Comparison of ENCODE assay signal across 8 mouse cellular contexts in the genomic region with DNA sequence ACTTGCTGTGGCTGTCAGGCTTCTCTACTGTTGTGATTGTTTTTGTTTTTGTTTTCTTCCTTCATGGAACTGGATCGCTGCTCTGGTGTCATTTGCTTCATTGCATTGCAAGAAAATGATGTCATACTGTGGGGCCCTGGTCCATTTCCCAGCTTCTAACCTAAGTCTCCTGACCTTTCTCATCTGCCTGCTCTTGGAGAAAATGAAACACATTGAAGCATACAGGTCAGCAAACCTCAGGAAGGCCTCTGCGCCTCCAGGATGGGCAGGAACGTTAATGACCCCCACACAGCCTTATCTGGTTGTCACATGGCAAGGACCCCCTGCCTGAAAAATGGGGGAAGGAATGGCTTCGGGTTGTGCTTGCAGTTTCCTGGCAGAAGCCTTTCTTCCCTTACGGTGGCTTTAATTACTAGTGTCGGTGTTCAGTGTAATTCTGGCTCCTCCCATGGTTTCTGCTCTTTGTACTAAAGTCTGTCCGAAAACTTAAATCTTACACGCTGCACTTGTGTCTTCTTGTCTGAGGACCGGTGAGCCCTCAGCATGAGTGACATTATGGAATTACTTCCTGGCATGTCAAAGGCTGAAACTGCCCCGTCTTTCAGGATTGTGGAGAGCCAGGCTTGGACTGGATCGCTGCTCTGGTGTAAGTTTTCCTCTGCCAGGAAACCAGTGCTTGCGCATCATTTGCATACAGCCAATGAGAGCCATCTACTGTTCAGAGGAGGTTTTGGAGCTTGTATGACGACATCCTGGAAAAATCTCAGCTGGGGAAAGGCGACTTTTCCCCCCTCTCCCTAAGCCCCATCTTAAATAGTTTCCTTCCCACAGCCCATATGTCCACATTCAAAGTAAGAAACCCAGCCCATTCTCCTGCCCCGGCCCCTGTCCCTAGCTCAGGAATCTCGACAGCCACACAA. TPM values are rescaled to one million over a fixed set of nuclear protein-coding genes. Genes with fewer than 3 reads are reported as not detected.
A peak's percentile ranks its signal among the peaks of the same experiment; 100 is the strongest.
DNase-seq lines count a peak whose midpoint lies in the region; ATAC-seq and TF ChIP-seq lines count a peak whose summit lies in the region.

No protein-coding gene starts in this region.

- ATAC-seq in forebrain, embryonic 12.5 days (ENCODE audit: low FRiP score), result peak; percentile 89
- ATAC-seq in heart, embryonic 15.5 days (replicated peaks; ENCODE audit: insufficient number of reproducible peaks, insufficient read depth, low FRiP score, low read depth), result peak; percentile 84

- no peaks in the 10 kb centered on the region for H3K27me3 ChIP-seq in spleen, adult 2 months (ENCODE audit: control insufficient read depth, insufficient read depth, low read length)
- H3K27me3 ChIP-seq in forebrain, embryonic 12.5 days, result 0 out of 2 replicates have a peak, but pooled peaks cover 4% of the 10 kb centered on the region
- H3K27me3 ChIP-seq in heart, embryonic 15.5 days, result no peaks in the 10 kb centered on the region
- no peaks in the 10 kb centered on the region for H3K27me3 ChIP-seq in liver, adult 2 months (ENCODE audit: control insufficient read depth, insufficient read depth, low read length)
- H3K27me3 ChIP-seq in myocyte (ENCODE audit: control insufficient read depth, insufficient read depth, insufficient read length), result no peaks in the 10 kb centered on the region

- H3K27ac ChIP-seq in spleen, adult 2 months (ENCODE audit: insufficient read depth, low read length), result no peak overlapping the region
- peak overlapping the region; percentile 70 for H3K27ac ChIP-seq in forebrain, embryonic 12.5 days
- H3K27ac ChIP-seq in heart, embryonic 15.5 days, result peak overlapping the region; percentile 89
- H3K27ac ChIP-seq in liver, adult 2 months (replicated peaks; ENCODE audit: insufficient read depth, low read depth, low read length), result peak overlapping the region; percentile 47

- H3K9ac ChIP-seq in forebrain, embryonic 12.5 days, result peak overlapping the region; percentile 49
- peak overlapping the region; percentile 25; the same call in 1 of the 2 replicates for H3K9ac ChIP-seq in heart, embryonic 15.5 days
- H3K9ac ChIP-seq in liver, adult 2 months (ENCODE audit: low read depth, low read length), result peak overlapping the region; percentile 40

- H3K4me2 ChIP-seq in forebrain, embryonic 12.5 days, result peak overlapping the region; percentile 53
- peak overlapping the region; percentile 57 for H3K4me2 ChIP-seq in heart, embryonic 15.5 days
- H3K4me2 ChIP-seq in myocyte (ENCODE audit: low read depth), result peak overlapping the region; percentile 95

- no peaks in the 10 kb centered on the region for H3K36me3 ChIP-seq in spleen, adult 2 months (ENCODE audit: control insufficient read depth, insufficient read depth, low read length)
- H3K36me3 ChIP-seq in forebrain, embryonic 12.5 days (replicated peaks), result no peaks in the 10 kb centered on the region
- no peaks in the 10 kb centered on the region for H3K36me3 ChIP-seq in heart, embryonic 15.5 days
- H3K36me3 ChIP-seq in liver, adult 2 months (ENCODE audit: control insufficient read depth, insufficient read depth, low read length), result no peaks in the 10 kb centered on the region
- H3K36me3 ChIP-seq in myocyte (ENCODE audit: control insufficient read depth, insufficient read depth), result no peaks in the 10 kb centered on the region

- no peaks in the 10 kb centered on the region for H3K9me3 ChIP-seq in forebrain, embryonic 12.5 days
- H3K9me3 ChIP-seq in heart, embryonic 15.5 days (replicated peaks), result no peaks in the 10 kb centered on the region

- 9% methylated on average over 16 of the region's 16 CpGs for WGBS in spleen, adult 2 months
- 4% methylated on average over 16 of the region's 16 CpGs for WGBS in forebrain, embryonic 12.5 days
- WGBS in heart, embryonic 15.5 days, result 6% methylated on average over 16 of the region's 16 CpGs
- WGBS in liver, adult 2 months, result 8% methylated on average over 16 of the region's 16 CpGs

- H3K4me3 ChIP-seq in spleen, adult 2 months (ENCODE audit: extremely low read depth, insufficient read depth, insufficient read length), result peak overlapping the region; percentile 39; the same call in 1 of the 2 replicates
- peak overlapping the region; percentile 32 for H3K4me3 ChIP-seq in forebrain, embryonic 12.5 days (replicated peaks)
- peak overlapping the region; percentile 38 for H3K4me3 ChIP-seq in heart, embryonic 15.5 days
- peak overlapping the region; percentile 20 for H3K4me3 ChIP-seq in liver, adult 2 months (ENCODE audit: insufficient read depth, low read depth, low read length)
- H3K4me3 ChIP-seq in myocyte, result no peak overlapping the region

- H3K79me2 ChIP-seq in liver, adult 2 months (ENCODE audit: control insufficient read depth, insufficient read depth, low read length), result no peaks in the 10 kb centered on the region
- no peaks in the 10 kb centered on the region for H3K79me2 ChIP-seq in myocyte (ENCODE audit: control insufficient read depth, insufficient read depth)

- no peak for TF ChIP-seq POLR2A in spleen, adult 2 months (IDR thresholded peaks at IDR 0.05; ENCODE audit: low read depth, low read length)
- TF ChIP-seq POLR2A in liver, adult 2 months (IDR thresholded peaks at IDR 0.05; ENCODE audit: extremely low read depth, insufficient read depth, low read length), result 0 out of 2 replicates have a peak, but pooled peaks have one; percentile 25
- peak; percentile 73 for TF ChIP-seq POLR2A in myocyte (IDR thresholded peaks at IDR 0.05; ENCODE audit: insufficient read length, low read depth)

- no peak for TF ChIP-seq CTCF in spleen, adult 2 months (IDR thresholded peaks at IDR 0.05; ENCODE audit: extremely low read depth, insufficient read depth, insufficient read length, insufficient replicate concordance)
- no peak for TF ChIP-seq CTCF in liver, adult 2 months (IDR thresholded peaks at IDR 0.05; ENCODE audit: low read depth, low read length)

- no peak for DNase-seq in spleen, adult 2 months (ENCODE audit: low read depth in 1 of 2, low spot score in 2 of 2)
- no peak for DNase-seq in spleen, postnatal 4 days (ENCODE audit: low spot score in 2 of 2)
- DNase-seq in kidney, postnatal 14 days, result peak; percentile 87
- peak; percentile 87 for DNase-seq in liver, adult 2 months (ENCODE audit: extremely low read depth, low read depth, low spot score)
- peak; percentile 36 for DNase-seq in urinary bladder, adult 2 months (ENCODE audit: low spot score)

- no peak overlapping the region for H3ac ChIP-seq in myocyte (ENCODE audit: control insufficient read depth, insufficient read length)

- H3K4me1 ChIP-seq in spleen, adult 2 months (ENCODE audit: control insufficient read depth, insufficient read depth, insufficient read length), result no peaks in the 10 kb centered on the region
- peaks cover 31% of the 10 kb centered on the region for H3K4me1 ChIP-seq in forebrain, embryonic 12.5 days
- H3K4me1 ChIP-seq in heart, embryonic 15.5 days (replicated peaks), result peaks cover 53% of the 10 kb centered on the region
- peaks cover 14% of the 10 kb centered on the region for H3K4me1 ChIP-seq in liver, adult 2 months (ENCODE audit: control insufficient read depth, insufficient read depth, low read length)

TF ChIP-seq in myocyte, 11 proteins besides CTCF, POLR2A, EP300 and RAD21:
- TF ChIP-seq POLR2AphosphoS2 (IDR thresholded peaks at IDR 0.05; ENCODE audit: insufficient read length, low read depth) (peak; percentile 85), E2F4 (IDR thresholded peaks at IDR 0.05; ENCODE audit: insufficient read depth) (no peak), CEBPB (IDR thresholded peaks at IDR 0.05; ENCODE audit: insufficient read depth, poor library complexity, severe bottlenecking) (peak; percentile 40; the same call in 1 of the 2 replicates), REST (IDR thresholded peaks at IDR 0.05; ENCODE audit: insufficient read depth, insufficient read length) (no peak), MYOG (IDR thresholded peaks at IDR 0.05; ENCODE audit: control insufficient read depth in 1 of 3, insufficient read depth in 1 of 3, insufficient read length in 2 of 3, low read depth in 2 of 3) (no peak), SRF (IDR thresholded peaks at IDR 0.05; ENCODE audit: control insufficient read depth, insufficient read length, low read depth) (peak; percentile 18), TCF3 (IDR thresholded peaks at IDR 0.05; ENCODE audit: insufficient read length, low read depth) (no peak)

RNA-seq across cellular contexts. Expression of a gene that starts 33.1 kb away (rescaled TPM):
- polyA plus RNA-seq in spleen, adult 2 months (2012; rRNA removed), result not detected in 2 replicates
- not detected in 2 replicates for polyA plus RNA-seq in forebrain, embryonic 12.5 days (2016; fragmentation: Nextera tagmentation; extraction: Ambion mirVana)
- not detected in 2 replicates for polyA plus RNA-seq in heart, embryonic 15.5 days (2015; fragmentation: Nextera tagmentation; extraction: Ambion mirVana)
- total RNA-seq in liver, adult 2 months (2014; rRNA removed), result not detected in 2 replicates
- polyA plus RNA-seq in liver, adult 2 months (2012; rRNA removed), result not detected in 2 replicates
- polyA plus RNA-seq in myocyte (2012; fragmentation: generic; extraction: Trizol), result not detected
- polyA plus RNA-seq in urinary bladder, adult 2 months (2012; rRNA removed), result not detected in 2 replicates

Comparison
In these comparisons a context has a peak if more than half of its experiments do, and no peak if none do; other contexts are left out.
1. DNase-seq: peak in kidney, postnatal 14 days (single experiment), liver, adult 2 months (single experiment) and urinary bladder, adult 2 months (single experiment); none in spleen, adult 2 months (0 of 2) and spleen, postnatal 4 days (0 of 2).
2. Peak in every context shown above with its lines, with median percentiles within 50 percentile points of each other: H3K4me2 ChIP-seq and H3K9ac ChIP-seq.